Comparison of ENCODE assay signal across 9 mouse cellular contexts in genomic region chr3:95632648-95633588, GRCm38 (mm10). TPM values are rescaled to one million over a fixed set of nuclear protein-coding genes. Genes with fewer than 3 reads are reported as not detected.
DNase-seq lines count a peak whose midpoint lies in the region; ATAC-seq and TF ChIP-seq lines count a peak whose summit lies in the region.
"Had no signal": no experiment of that assay in that cellular context is flagged by ENCODE, and none has a peak within 500 bp of the region (broad histone marks: within the 10 kb centered on the region; RNA-seq: fewer than 3 reads in every experiment).

No protein-coding gene starts in this region.

- peak; percentile 78 for TF ChIP-seq CTCF in gastrocnemius, adult 2 months (IDR thresholded peaks at IDR 0.05)

- no peak overlapping the region for H3K4me2 ChIP-seq in heart, embryonic 15.5 days
- H3K4me2 ChIP-seq: lung, embryonic 15.5 days had no signal

- no peaks in the 10 kb centered on the region for H3K9me3 ChIP-seq in heart, embryonic 15.5 days (replicated peaks)
- H3K9me3 ChIP-seq: lung, embryonic 15.5 days had no signal

- 61% methylated on average over 12 of the region's 12 CpGs for WGBS in heart, embryonic 15.5 days

- peaks cover 7% of the 10 kb centered on the region; the same call in 1 of the 2 replicates for H3K4me1 ChIP-seq in heart, embryonic 15.5 days (replicated peaks)
- H3K4me1 ChIP-seq: lung, embryonic 15.5 days had no signal

- H3K36me3 ChIP-seq in heart, embryonic 15.5 days, result peaks cover 82% of the 10 kb centered on the region
- peaks cover 21% of the 10 kb centered on the region for H3K36me3 ChIP-seq in splenic B cell, adult 2 months (ENCODE audit: control insufficient read depth, insufficient read depth, low read length, poor library complexity, severe bottlenecking)

- intact Hi-C loops in gastrocnemius, adult 2 months (cut with DNase I), result loop anchor here (1.0 to 5.0 kb wide), 4 partner anchors 42 to 139 kb away; no protein-coding TSS in a partner anchor
- intact Hi-C loops in gastrocnemius, postnatal 14 days (cut with DNase I; ENCODE audit: low total_unique reads), result loop anchor here (10.0 kb wide), 1 partner anchor 142 kb away; no protein-coding TSS in a partner anchor

- H3K4me3 ChIP-seq in gastrocnemius, adult 2 months, result no peak overlapping the region
- no peak overlapping the region for H3K4me3 ChIP-seq in heart, embryonic 15.5 days
- H3K4me3 ChIP-seq: lung, embryonic 15.5 days had no signal

- 0 out of 2 replicates have a peak, but pooled peaks have one; percentile 41 for ATAC-seq in heart, embryonic 15.5 days (replicated peaks; ENCODE audit: insufficient number of reproducible peaks, insufficient read depth, low FRiP score, low read depth)

- no peaks in the 10 kb centered on the region for H3K27me3 ChIP-seq in heart, embryonic 15.5 days
- no peaks in the 10 kb centered on the region for H3K27me3 ChIP-seq in splenic B cell, adult 2 months (ENCODE audit: control insufficient read depth, insufficient read depth, low read length, poor library complexity, severe bottlenecking)
- H3K27me3 ChIP-seq: lung, embryonic 15.5 days had no signal

- no peak for DNase-seq in gastrocnemius, adult 2 months
- no peak for DNase-seq in gastrocnemius, postnatal 14 days
- peak; percentile 29 for DNase-seq in ovary, adult 18-20 months (ENCODE audit: low spot score)
- no peak for DNase-seq in ovary, postnatal 10 days (ENCODE audit: low spot score)
- DNase-seq in splenic B cell, adult 2 months (ENCODE audit: low read depth, low spot score), result peak; percentile 79
- DNase-seq in right cerebral cortex, adult 2 months (ENCODE audit: low spot score in 2 of 2), result no peak
- no peak for DNase-seq in gastrocnemius, postnatal 4 days (ENCODE audit: low spot score in 2 of 2)

- H3K27ac ChIP-seq in gastrocnemius, adult 2 months, result peak overlapping the region; percentile 75
- peak overlapping the region; percentile 50 for H3K27ac ChIP-seq in heart, embryonic 15.5 days
- H3K27ac ChIP-seq: lung, embryonic 15.5 days had no signal

- no peak overlapping the region for H3K9ac ChIP-seq in heart, embryonic 15.5 days
- H3K9ac ChIP-seq: lung, embryonic 15.5 days had no signal

RNA-seq across cellular contexts. Expression of gene Ensa, which starts 8.1 kb away (rescaled TPM):
- 100 to 1,000 TPM in 1 of 2 experiments, 10 to 100 TPM in 1; 97.2 to 102 TPM for total RNA-seq in gastrocnemius, adult 2 months (2021)
- 10 to 100 TPM; 78.4 to 79.8 TPM for total RNA-seq in gastrocnemius, postnatal 14 days (2021)
- polyA plus RNA-seq in heart, embryonic 15.5 days (2015; fragmentation: Nextera tagmentation; extraction: Ambion mirVana), result 45.8 and 53.7 TPM in 2 replicates
- 10 to 100 TPM; 74.3 to 79.9 TPM for total RNA-seq in gastrocnemius, postnatal 4 days (2021)

RNA-seq across cellular contexts. Expression of gene Mcl1, which starts 25.7 kb away (rescaled TPM):
- total RNA-seq in gastrocnemius, adult 2 months (2021), result 100 to 1,000 TPM; 110 to 123 TPM
- total RNA-seq in gastrocnemius, postnatal 14 days (2021), result 100 to 1,000 TPM in 1 of 2 experiments, 10 to 100 TPM in 1; 98.8 to 124 TPM
- polyA plus RNA-seq in heart, embryonic 15.5 days (2015; fragmentation: Nextera tagmentation; extraction: Ambion mirVana), result 38.4 and 45.4 TPM in 2 replicates
- total RNA-seq in gastrocnemius, postnatal 4 days (2021), result 100 to 1,000 TPM in 1 of 2 experiments, 10 to 100 TPM in 1; 90.6 to 107 TPM

RNA-seq across cellular contexts. Expression of gene Golph3l, which starts 44.2 kb away (rescaled TPM):
- 10 to 100 TPM; 10.8 to 13.5 TPM for total RNA-seq in gastrocnemius, adult 2 months (2021)
- 10 to 100 TPM; 13.6 to 14.5 TPM for total RNA-seq in gastrocnemius, postnatal 14 days (2021)
- 23.1 and 26.5 TPM in 2 replicates for polyA plus RNA-seq in heart, embryonic 15.5 days (2015; fragmentation: Nextera tagmentation; extraction: Ambion mirVana)
- total RNA-seq in gastrocnemius, postnatal 4 days (2021), result 10 to 100 TPM; 21.1 to 21.7 TPM

RNA-seq across cellular contexts. Expression of gene Adamtsl4, which starts 54.8 kb away (rescaled TPM):
- 10 to 100 TPM; 17.2 to 32.0 TPM for total RNA-seq in gastrocnemius, adult 2 months (2021)
- total RNA-seq in gastrocnemius, postnatal 14 days (2021), result 10 to 100 TPM; 27.1 to 50.8 TPM
- 6.9 and 10.6 TPM in 2 replicates for polyA plus RNA-seq in heart, embryonic 15.5 days (2015; fragmentation: Nextera tagmentation; extraction: Ambion mirVana)
- 10 to 100 TPM; 28.2 to 36.2 TPM for total RNA-seq in gastrocnemius, postnatal 4 days (2021)

Comparison
In these comparisons a context has a peak if more than half of its experiments do, and no peak if none do; other contexts are left out.
1. DNase-seq: peak in ovary, adult 18-20 months (single experiment) and splenic B cell, adult 2 months (single experiment); none in gastrocnemius, adult 2 months (single experiment), gastrocnemius, postnatal 14 days (single experiment), ovary, postnatal 10 days (single experiment), right cerebral cortex, adult 2 months (0 of 2) and gastrocnemius, postnatal 4 days (0 of 2).